Mouse (Mus musculus) liver, postnatal 0 days (tissue): ENCODE measurements around the gene Chrm3. TPM values are rescaled to one million over a fixed set of nuclear protein-coding genes. Genes with fewer than 3 reads are reported as not detected.

Source experiments
- ATAC-seq: fragments of 200-750 bp; cut with Nextera tagmentation; 2 replicates; pipeline ENCODE4 v1.8.0; 2017; ENCODE audit warnings: mild to moderate bottlenecking, moderate library complexity
- DNase-seq: peaks from one replicate; pipeline ENCODE4 v3.0.0-alpha.2; 2016
- H3K27ac ChIP-seq: fragments of 300-500 bp; sonication (generic); 2 replicates; pipeline ENCODE4 v1.5.1; 2014; ENCODE audit warnings: antibody characterized with exemption, moderate library complexity, mild to moderate bottlenecking, low read depth
- H3K27me3 ChIP-seq: fragments of 300-500 bp; sonication (generic); 2 replicates; pipeline ENCODE4 v1.6.1; 2014; ENCODE audit warnings: low read length, control low read depth, mixed read lengths; ENCODE audit not compliant: insufficient read depth
- H3K36me3 ChIP-seq: fragments of 300-500 bp; sonication (generic); replicated peaks from 2 replicates; pipeline ENCODE4 v1.6.1; 2014; ENCODE audit warnings: mild to moderate bottlenecking, control low read depth, low read length, moderate library complexity, mixed read lengths; ENCODE audit not compliant: insufficient read depth
- H3K4me1 ChIP-seq: fragments of 300-500 bp; sonication (generic); 2 replicates; pipeline ENCODE4 v1.6.1; 2014; ENCODE audit warnings: antibody characterized with exemption, mild to moderate bottlenecking, control low read depth; ENCODE audit not compliant: insufficient read depth
- H3K4me2 ChIP-seq: fragments of 300-500 bp; sonication (generic); 2 replicates; pipeline ENCODE4 v1.6.1; 2014; ENCODE audit warnings: low read depth, mild to moderate bottlenecking, low read length, moderate library complexity, mixed read lengths
- H3K4me3 ChIP-seq: fragments of 300-500 bp; sonication (generic); 2 replicates; pipeline ENCODE4 v1.5.1; 2014; ENCODE audit warnings: low read depth, low read length
- H3K9ac ChIP-seq: fragments of 300-500 bp; sonication (generic); replicated peaks from 2 replicates; pipeline ENCODE4 v1.6.1; 2014; ENCODE audit warnings: mild to moderate bottlenecking, moderate library complexity
- H3K9me3 ChIP-seq: fragments of 300-500 bp; sonication (generic); 2 replicates; pipeline ENCODE4 v1.6.1; 2016; ENCODE audit warnings: mild to moderate bottlenecking, control low read depth, low read length, mixed read lengths
- CTCF ChIP-seq: sonication (generic); IDR thresholded peaks from 2 replicates; pipeline ENCODE4 v1.5.1; 2016; ENCODE audit warnings: antibody characterized with exemption, low read depth
- EP300 ChIP-seq: IDR thresholded peaks from 2 replicates; pipeline ENCODE4 v1.6.1; 2016; ENCODE audit warnings: antibody characterized with exemption, low read depth, mild to moderate bottlenecking
- WGBS: fragments of 180-500 bp; shearing (Covaris S2); extraction: QIAGEN DNeasy Blood & Tissue Kit; methylation state at CpG from one replicate; pipeline ENCODE4 v1.1.7; 2014; ENCODE audit not compliant: insufficient replicate concordance; 5-methylcytosine and 5-hydroxymethylcytosine counted together
- polyA plus RNA-seq: library from polyadenylated mRNA; unstranded; fragments of >200 nt; fragmentation: Nextera tagmentation; extraction: Ambion mirVana; gene quantifications from 2 replicates; pipeline ENCODE4 v1.2.1, GENCODE M21; 2015

The Chrm3 gene
- polyA plus RNA-seq, 1 experiment from 2014 or later, result not detected

- H3K4me3 ChIP-seq, result no peak overlapping the region
- TF ChIP-seq CTCF, result no peak
- TF ChIP-seq EP300, result no peak
- H3K9me3 ChIP-seq, result no peaks in the 10 kb centered on the region
- H3K4me2 ChIP-seq, result no peak overlapping the region
- no peaks in the 10 kb centered on the region for H3K4me1 ChIP-seq
- WGBS, result 18% methylated on average over 1 of the region's 1 CpGs
- no peak overlapping the region for H3K9ac ChIP-seq
- no peak overlapping the region for H3K27ac ChIP-seq
- no peaks in the 10 kb centered on the region for H3K36me3 ChIP-seq
- ATAC-seq, result no peak
- H3K27me3 ChIP-seq, result no peaks in the 10 kb centered on the region
- DNase-seq, result no peak
Measured at GRCm38 (mm10) chr13:9930606-9931005, 430.0 kb downstream of the Chrm3 start.

- Histone ChIP-seq H3K36me3 (no peaks in the 10 kb centered on the region), H3K4me3 (no peak overlapping the region), H3K4me1 (no peaks in the 10 kb centered on the region), H3K9me3 (no peaks in the 10 kb centered on the region), H3K27me3 (no peaks in the 10 kb centered on the region), H3K9ac (no peak overlapping the region), H3K27ac (no peak overlapping the region), H3K4me2 (no peak overlapping the region)
- DNase-seq, result no peak
- WGBS, result 63% methylated on average over 2 of the region's 2 CpGs
- TF ChIP-seq EP300 (no peak), CTCF (no peak)
- ATAC-seq, result no peak
Measured at GRCm38 (mm10) chr13:9929978-9930377, 430.7 kb downstream of the Chrm3 start.

- TF ChIP-seq CTCF (no peak), EP300 (no peak)
- 75% methylated on average over 1 of the region's 1 CpGs for WGBS
- H3K36me3 ChIP-seq, result no peaks in the 10 kb centered on the region
Measured at GRCm38 (mm10) chr13:9921150-9921549, 439.5 kb downstream of the Chrm3 start.

GRCm38 (mm10) chr13:9912697-9913096 lies 447.9 kb downstream of the Chrm3 start:
- no peak overlapping the region for H3K27ac ChIP-seq
- TF ChIP-seq CTCF (no peak), EP300 (no peak)
- no peak overlapping the region for H3K9ac ChIP-seq
- ATAC-seq, result no peak
- H3K36me3 ChIP-seq, result no peaks in the 10 kb centered on the region
- no peak overlapping the region for H3K4me3 ChIP-seq
- DNase-seq, result no peak
- no peaks in the 10 kb centered on the region for H3K9me3 ChIP-seq
- 83% methylated on average over 4 of the region's 4 CpGs for WGBS
- no peaks in the 10 kb centered on the region for H3K27me3 ChIP-seq
- no peak overlapping the region for H3K4me2 ChIP-seq
- no peaks in the 10 kb centered on the region for H3K4me1 ChIP-seq

More at GRCm38 (mm10) chr13:9921150-9921549, 439.5 kb downstream of the Chrm3 start:
- no peak overlapping the region for H3K4me3 ChIP-seq
- DNase-seq, result no peak
- no peak for ATAC-seq
- H3K4me2 ChIP-seq, result no peak overlapping the region
- H3K4me1 ChIP-seq, result no peaks in the 10 kb centered on the region
- no peaks in the 10 kb centered on the region for H3K9me3 ChIP-seq
- no peaks in the 10 kb centered on the region for H3K27me3 ChIP-seq
- no peak overlapping the region for H3K27ac ChIP-seq
- no peak overlapping the region for H3K9ac ChIP-seq

- Histone ChIP-seq H3K4me3 (no peak overlapping the region), H3K36me3 (no peaks in the 10 kb centered on the region), H3K9me3 (no peaks in the 10 kb centered on the region), H3K9ac (no peak overlapping the region), H3K4me1 (no peaks in the 10 kb centered on the region), H3K4me2 (no peak overlapping the region), H3K27me3 (no peaks in the 10 kb centered on the region), H3K27ac (no peak overlapping the region)
- DNase-seq (no peak), ATAC-seq (no peak)
- 67% methylated on average over 2 of the region's 2 CpGs for WGBS
- TF ChIP-seq EP300 (no peak), CTCF (no peak)
Measured at GRCm38 (mm10) chr13:9908707-9909106, 451.9 kb downstream of the Chrm3 start.

- Histone ChIP-seq H3K27me3 (no peaks in the 10 kb centered on the region), H3K4me2 (no peak overlapping the region), H3K9me3 (no peaks in the 10 kb centered on the region), H3K4me3 (no peak overlapping the region), H3K4me1 (no peaks in the 10 kb centered on the region), H3K36me3 (no peaks in the 10 kb centered on the region), H3K9ac (no peak overlapping the region), H3K27ac (no peak overlapping the region)
- 73% methylated on average over 3 of the region's 3 CpGs for WGBS
- no peak for ATAC-seq
- no peak for DNase-seq
- no peak for TF ChIP-seq EP300
- TF ChIP-seq CTCF, result no peak
Measured at GRCm38 (mm10) chr13:9907202-9907601, 453.4 kb downstream of the Chrm3 start.

GRCm38 (mm10) chr13:9904455-9904854 lies 456.2 kb downstream of the Chrm3 start:
- ATAC-seq (no peak), DNase-seq (no peak)
- Histone ChIP-seq H3K27ac (no peak overlapping the region), H3K27me3 (no peaks in the 10 kb centered on the region), H3K4me3 (no peak overlapping the region), H3K4me1 (no peaks in the 10 kb centered on the region), H3K4me2 (no peak overlapping the region), H3K36me3 (no peaks in the 10 kb centered on the region), H3K9me3 (no peaks in the 10 kb centered on the region), H3K9ac (no peak overlapping the region)
- TF ChIP-seq EP300, result no peak
- no peak for TF ChIP-seq CTCF
